In the genomic region with DNA sequence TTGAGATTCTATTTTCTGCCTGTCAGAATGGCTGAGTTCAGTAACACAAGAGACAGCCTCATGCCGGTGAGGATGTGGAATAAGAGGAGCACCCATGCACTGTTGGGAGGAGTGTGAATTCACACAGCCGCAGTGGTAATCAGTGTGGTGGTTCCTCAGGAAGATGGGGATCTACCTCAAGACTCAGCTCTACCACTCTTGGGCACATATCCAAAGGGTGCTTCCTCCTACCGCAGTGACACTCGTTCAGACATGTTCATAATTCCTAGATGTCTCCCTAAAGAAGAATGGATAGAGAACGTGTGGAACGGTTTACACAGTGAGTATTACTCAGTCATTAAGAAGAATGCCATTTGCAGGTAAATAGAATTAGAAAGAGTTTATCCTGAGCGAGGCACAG, we compare ENCODE assay signal across 13 mouse cellular contexts. TPM values are rescaled to one million over a fixed set of nuclear protein-coding genes. Genes with fewer than 3 reads are reported as not detected.
DNase-seq lines count a peak whose midpoint lies in the region; ATAC-seq and TF ChIP-seq lines count a peak whose summit lies in the region.
"Had no signal": no experiment of that assay in that cellular context is flagged by ENCODE, and none has a peak within 500 bp of the region (broad histone marks: within the 10 kb centered on the region; RNA-seq: fewer than 3 reads in every experiment).

No protein-coding gene starts in this region.

- no peak for ATAC-seq in kidney, embryonic 15.5 days (replicated peaks; ENCODE audit: low FRiP score)
- no peak for ATAC-seq in kidney, embryonic 14.5 days (ENCODE audit: low FRiP score, low TSS enrichment)
- no peak for ATAC-seq in liver, embryonic 16.5 days (ENCODE audit: low read depth)

- H3K27me3 ChIP-seq in kidney, embryonic 15.5 days: peaks cover 12% of the 10 kb centered on the region
- H3K27me3 ChIP-seq in kidney, embryonic 14.5 days (ENCODE audit: control insufficient read depth, insufficient read depth, low read length): no peaks in the 10 kb centered on the region
- H3K27me3 ChIP-seq in liver, embryonic 16.5 days (ENCODE audit: control insufficient read depth, insufficient read depth, low read depth, low read length): peaks cover 13% of the 10 kb centered on the region

- H3K9me3 ChIP-seq in kidney, embryonic 15.5 days (replicated peaks): no peaks in the 10 kb centered on the region
- H3K9me3 ChIP-seq in kidney, embryonic 14.5 days (ENCODE audit: control insufficient read depth, low read length): no peaks in the 10 kb centered on the region
- no peaks in the 10 kb centered on the region for H3K9me3 ChIP-seq in liver, embryonic 16.5 days (replicated peaks; ENCODE audit: control insufficient read depth, low read length)
- H3K9me3 ChIP-seq: G1E had no signal

- WGBS in kidney, embryonic 15.5 days: 82% methylated on average over 7 of the region's 7 CpGs
- WGBS in kidney, embryonic 14.5 days: 87% methylated on average over 7 of the region's 7 CpGs
- 74% methylated on average over 7 of the region's 7 CpGs for WGBS in liver, embryonic 16.5 days (ENCODE audit: insufficient replicate concordance)

- peak; percentile 20 to 24 for DNase-seq in cerebellum, adult 18-20 months
- DNase-seq in cerebellum, postnatal 36 days: no peak
- DNase-seq in embryo, embryonic 9.5 days (ENCODE audit: extremely low spot score): no peak
- no peak for DNase-seq in cerebellum, adult 11-12 months
- DNase-seq: adrenal gland, adult 2 months; heart, postnatal 10 days; lung, postnatal 36 days; thymus, adult 18-20 months had no signal

- H3K27ac ChIP-seq in kidney, embryonic 15.5 days: no peak overlapping the region
- no peak overlapping the region for H3K27ac ChIP-seq in kidney, embryonic 14.5 days (ENCODE audit: low read depth, low read length)
- no peak overlapping the region for H3K27ac ChIP-seq in cortical plate, adult 2 months (ENCODE audit: insufficient read depth, low read length)
- H3K27ac ChIP-seq in liver, embryonic 16.5 days (ENCODE audit: low read length): no peak overlapping the region

- TF ChIP-seq CTCF in cortical plate, adult 2 months (IDR thresholded peaks at IDR 0.05; ENCODE audit: extremely low read depth, insufficient read depth, low read length): no peak

- H3K4me3 ChIP-seq in kidney, embryonic 15.5 days (replicated peaks): no peak overlapping the region
- H3K4me3 ChIP-seq in kidney, embryonic 14.5 days (ENCODE audit: low read length): no peak overlapping the region
- H3K4me3 ChIP-seq in cortical plate, adult 2 months (ENCODE audit: insufficient read depth, low read length): peak overlapping the region; percentile 30; the same call in 1 of the 2 replicates
- no peak overlapping the region for H3K4me3 ChIP-seq in liver, embryonic 16.5 days (ENCODE audit: low read depth, low read length)

- no peaks in the 10 kb centered on the region for H3K36me3 ChIP-seq in kidney, embryonic 15.5 days
- H3K36me3 ChIP-seq in kidney, embryonic 14.5 days (ENCODE audit: control insufficient read depth, insufficient read depth, low read length): no peaks in the 10 kb centered on the region
- no peaks in the 10 kb centered on the region for H3K36me3 ChIP-seq in liver, embryonic 16.5 days (ENCODE audit: control insufficient read depth, insufficient read depth)

- no peak for TF ChIP-seq POLR2A in cortical plate, adult 2 months (IDR thresholded peaks at IDR 0.05; ENCODE audit: extremely low read depth, insufficient read depth, low read length)

- H3K4me1 ChIP-seq in kidney, embryonic 15.5 days: peaks cover 19% of the 10 kb centered on the region
- 0 out of 2 replicates have a peak, but pooled peaks cover 2% of the 10 kb centered on the region for H3K4me1 ChIP-seq in kidney, embryonic 14.5 days (ENCODE audit: control insufficient read depth, insufficient read depth, low read length)
- H3K4me1 ChIP-seq in cortical plate, adult 2 months (ENCODE audit: control insufficient read depth, insufficient read depth, low read length): peaks cover 11% of the 10 kb centered on the region
- peaks cover 11% of the 10 kb centered on the region for H3K4me1 ChIP-seq in liver, embryonic 16.5 days (ENCODE audit: control insufficient read depth, low read depth, low read length)

- H3K4me2 ChIP-seq in kidney, embryonic 15.5 days: peak overlapping the region; percentile 89; the same call in 1 of the 2 replicates
- no peak overlapping the region for H3K4me2 ChIP-seq in kidney, embryonic 14.5 days (replicated peaks; ENCODE audit: low read depth, low read length)
- peak overlapping the region; percentile 41 for H3K4me2 ChIP-seq in liver, embryonic 16.5 days (ENCODE audit: low read depth, low read length)

- no peak overlapping the region for H3K9ac ChIP-seq in kidney, embryonic 15.5 days
- H3K9ac ChIP-seq in kidney, embryonic 14.5 days (ENCODE audit: low read depth, low read length): no peak overlapping the region
- no peak overlapping the region for H3K9ac ChIP-seq in liver, embryonic 16.5 days (ENCODE audit: low read depth, low read length)

RNA-seq across cellular contexts. Expression of a gene that starts 3.1 kb away (rescaled TPM):
- polyA plus RNA-seq in kidney, embryonic 15.5 days (2015; fragmentation: Nextera tagmentation; extraction: Ambion mirVana): 3.9 and 4.8 TPM in 2 replicates
- polyA plus RNA-seq in kidney, embryonic 14.5 days (2014; fragmentation: Nextera tagmentation; extraction: Ambion mirVana): 4.6 and 5.5 TPM in 2 replicates
- polyA plus RNA-seq in cortical plate, adult 2 months (2012; rRNA removed): 15.3 and 15.6 TPM in 2 replicates
- 2.5 and 3.4 TPM in 2 replicates for polyA plus RNA-seq in liver, embryonic 16.5 days (2015; fragmentation: Nextera tagmentation; extraction: Ambion mirVana)

RNA-seq across cellular contexts. Expression of a gene that starts 52.1 kb away (rescaled TPM):
- polyA plus RNA-seq in kidney, embryonic 15.5 days (2015; fragmentation: Nextera tagmentation; extraction: Ambion mirVana): not detected in 2 replicates
- polyA plus RNA-seq in kidney, embryonic 14.5 days (2014; fragmentation: Nextera tagmentation; extraction: Ambion mirVana): 0.14 TPM in 1 of 2 replicates, not detected in the other
- 2.7 and 3.2 TPM in 2 replicates for polyA plus RNA-seq in cortical plate, adult 2 months (2012; rRNA removed)
- polyA plus RNA-seq in liver, embryonic 16.5 days (2015; fragmentation: Nextera tagmentation; extraction: Ambion mirVana): not detected in 2 replicates
- polyA plus RNA-seq: adrenal gland, adult 2 months; G1E had no signal

Comparison
In these comparisons a context has a peak if more than half of its experiments do, and no peak if none do; other contexts are left out.
1. DNase-seq: peak in cerebellum, adult 18-20 months (2 of 2); none in cerebellum, postnatal 36 days (0 of 2), embryo, embryonic 9.5 days (single experiment) and cerebellum, adult 11-12 months (single experiment).